Mouse (Mus musculus) stomach, adult 2 months (tissue): ENCODE data around the gene Aox2. TPM values are rescaled to one million over a fixed set of nuclear protein-coding genes. Genes with fewer than 3 reads are reported as not detected.

Experiments used
- polyA plus RNA-seq: library from polyadenylated mRNA; depleted of rRNA; stranded (reverse); fragments of >200 nt; gene quantifications from 2 replicates; pipeline ENCODE4 v1.2.3, GENCODE M21; 2012; rRNA removed

The Aox2 gene
- not detected in 2 replicates for polyA plus RNA-seq

GRCm38 (mm10) chr1:58278026-58278425 is at the start of gene Aox2:
Gene Aox2, plus strand, starts transcription at chr1:58278326.

GRCm38 (mm10) chr1:58392652-58393283 is 114.6 kb downstream of the Aox2 start, which contains the start of gene Bzw1:
Gene Bzw1, plus strand, starts transcription at chr1:58392898.

GRCm38 (mm10) chr1:58423371-58424248 is 145.5 kb downstream of the Aox2 start, which contains the start of gene Clk1:
Gene Clk1, minus strand, starts transcription at chr1:58424066.

Other genes with a start within 250 kb of the Aox2 start
- 0.29 and 0.90 TPM in 2 replicates for gene Aox1, start 248.4 kb upstream of the Aox2 start, polyA plus RNA-seq
- gene Aox3, start 165.2 kb upstream of the Aox2 start, polyA plus RNA-seq = 0.16 and 0.39 TPM in 2 replicates
- 2.2 and 3.6 TPM in 2 replicates for gene Aox4, start 67.9 kb upstream of the Aox2 start, polyA plus RNA-seq
- gene Bzw1, start 114.6 kb downstream of the Aox2 start, polyA plus RNA-seq = 2.5 and 4.4 TPM in 2 replicates
- 2.4 and 3.5 TPM in 2 replicates for gene Clk1, start 145.7 kb downstream of the Aox2 start, polyA plus RNA-seq
- 5.6 and 6.2 TPM in 2 replicates for gene Nif3l1, start 166.8 kb downstream of the Aox2 start, polyA plus RNA-seq
- gene Ppil3, start 167.2 kb downstream of the Aox2 start, polyA plus RNA-seq = 2.6 and 6.1 TPM in 2 replicates
- 1.4 and 2.1 TPM in 2 replicates for gene Orc2, start 226.8 kb downstream of the Aox2 start, polyA plus RNA-seq